Mouse (Mus musculus) MEL (cell line): Measurements from ENCODE around the gene Dtnb.

Experiments
- CHD1 ChIP-seq: IDR thresholded peaks from 2 replicates; pipeline ENCODE4 v1.6.1; 2012; ENCODE audit warnings: low read depth, mild to moderate bottlenecking, inconsistent platforms, low read length, improper control_type of control experiment
- CTCF ChIP-seq, 3 experiments: IDR thresholded peaks in 2 of 3; conservative IDR thresholded peaks in 1 of 3; 2 replicates each; pipeline ENCODE4 v1.5.1; 2011 to 2012; ENCODE audit warnings: low read length in 3 of 3, low read depth in 2 of 3, mild to moderate bottlenecking in 2 of 3, improper control_type of control experiment in 1 of 3, inconsistent platforms in 1 of 3, mixed read lengths in 1 of 3, moderate library complexity in 1 of 3; ENCODE audit not compliant: control insufficient read depth in 1 of 3, insufficient read depth in 1 of 3, poor library complexity in 1 of 3, severe bottlenecking in 1 of 3
- E2F4 ChIP-seq: IDR thresholded peaks from 2 replicates; pipeline ENCODE4 v1.6.1; 2011; ENCODE audit warnings: low read depth, low read length, improper control_type of control experiment, borderline replicate concordance
- EP300 ChIP-seq, 2 experiments: IDR thresholded peaks; 2 replicates each; pipeline ENCODE4 v1.6.1; 2011; ENCODE audit warnings: improper control_type of control experiment in 2 of 2, low read length in 2 of 2, low read depth in 1 of 2, mild to moderate bottlenecking in 1 of 2
- GATA1 ChIP-seq: IDR thresholded peaks from 2 replicates; pipeline ENCODE4 v1.6.1; 2011; ENCODE audit warnings: low read depth, low read length, improper control_type of control experiment
- MAZ ChIP-seq: IDR thresholded peaks from 2 replicates; pipeline ENCODE4 v1.6.1; 2012; ENCODE audit warnings: low read depth, mild to moderate bottlenecking, inconsistent platforms, low read length, improper control_type of control experiment
- POLR2A ChIP-seq, 2 experiments: IDR thresholded peaks; 2 replicates each; pipeline ENCODE4 v1.6.1; 2011 to 2012; ENCODE audit warnings: low read length in 2 of 2, mild to moderate bottlenecking in 2 of 2, control low read depth in 1 of 2, improper control_type of control experiment in 1 of 2, low read depth in 1 of 2, moderate library complexity in 1 of 2; ENCODE audit not compliant: control insufficient read depth in 1 of 2, insufficient read depth in 1 of 2, poor library complexity in 1 of 2
- SMC3 ChIP-seq: IDR thresholded peaks from 2 replicates; pipeline ENCODE4 v1.6.1; 2011; ENCODE audit warnings: low read depth, low read length, improper control_type of control experiment
- TBP ChIP-seq: IDR thresholded peaks from 2 replicates; pipeline ENCODE4 v1.8.0; 2011; ENCODE audit warnings: low read depth, low read length, improper control_type of control experiment

- TF ChIP-seq SMC3: no peak
- no peak for TF ChIP-seq CTCF (IDR thresholded peaks at IDR 0.05 in 2 of 3, conservative IDR thresholded peaks at IDR 0.05 in 1 of 3; ENCODE audit: control insufficient read depth in 1 of 3, insufficient read depth in 1 of 3, low read depth in 2 of 3, low read length in 3 of 3, poor library complexity in 1 of 3, severe bottlenecking in 1 of 3)
- TF ChIP-seq GATA1: no peak
- TF ChIP-seq TBP: no peak
- TF ChIP-seq EP300 (IDR thresholded peaks at IDR 0.05; ENCODE audit: low read depth in 1 of 2, low read length in 2 of 2): no peak
- no peak for TF ChIP-seq POLR2A (IDR thresholded peaks at IDR 0.05; ENCODE audit: control insufficient read depth in 1 of 2, insufficient read depth in 1 of 2, low read depth in 1 of 2, low read length in 2 of 2, poor library complexity in 1 of 2)
- TF ChIP-seq CHD1: no peak
- no peak for TF ChIP-seq MAZ
- no peak for TF ChIP-seq E2F4
These were observed 25.4 kb upstream of the Dtnb start for GRCm38 (mm10) chr12:3546781-3547180.
